Mouse (Mus musculus): ENCODE measurements at regions not wholly inside any gene's neighbourhood (a gene's known extent, or its start where the extent isn't known, plus 50 kb on each side); places are given as distances from the start of the nearest gene placed in this dataset.
A peak's percentile ranks its signal among the peaks of the same experiment; 100 is the strongest.

- Histone ChIP-seq H3K27me3 (ENCODE audit: control insufficient read depth, insufficient read depth, insufficient read length) (no peaks in the 10 kb centered on the region), H3K79me3 (ENCODE audit: low read depth) (no peaks in the 10 kb centered on the region), H3ac (ENCODE audit: control insufficient read depth, insufficient read length, low read depth) (no peak overlapping the region), H3K4me3 (ENCODE audit: insufficient read depth, poor library complexity, severe bottlenecking) (no peak overlapping the region), H3K36me3 (ENCODE audit: control insufficient read depth, insufficient read depth) (no peaks in the 10 kb centered on the region), H3K79me2 (ENCODE audit: control insufficient read depth, insufficient read depth) (no peaks in the 10 kb centered on the region)
- TF ChIP-seq FOSL1 (IDR thresholded peaks at IDR 0.05; ENCODE audit: insufficient read depth, low read length, poor library complexity, severe bottlenecking): no peak
- TF ChIP-seq MAX (IDR thresholded peaks at IDR 0.05): no peak
- TF ChIP-seq CEBPB (IDR thresholded peaks at IDR 0.05; ENCODE audit: low read depth): no peak
- no peak for TF ChIP-seq MYOD1 (IDR thresholded peaks at IDR 0.05; ENCODE audit: control insufficient read depth, insufficient read length, low read depth)
- no peak for TF ChIP-seq USF1 (IDR thresholded peaks at IDR 0.05; ENCODE audit: low read depth)
- no peak for TF ChIP-seq CTCF (IDR thresholded peaks at IDR 0.05; ENCODE audit: control insufficient read depth, insufficient read depth, insufficient read length)
- TF ChIP-seq MYOG (IDR thresholded peaks at IDR 0.05; ENCODE audit: control insufficient read depth, extremely low read depth, insufficient read length): no peak
Observed at GRCm38 (mm10) chr10:84058301-84058700, 335.6 kb downstream of the 1500009L16Rik start.

GRCm38 (mm10) chr10:84059646-84060491, 337.2 kb downstream of the 1500009L16Rik start:
- no peaks in the 10 kb centered on the region for H3K27me3 ChIP-seq (ENCODE audit: control insufficient read depth, insufficient read depth, insufficient read length)
- H3K4me3 ChIP-seq (ENCODE audit: insufficient read depth, poor library complexity, severe bottlenecking): no peak overlapping the region
- H3K36me3 ChIP-seq (ENCODE audit: control insufficient read depth, insufficient read depth): no peaks in the 10 kb centered on the region
- TF ChIP-seq USF1 (IDR thresholded peaks at IDR 0.05; ENCODE audit: low read depth): no peak
- no peak for TF ChIP-seq CEBPB (IDR thresholded peaks at IDR 0.05; ENCODE audit: low read depth)
- TF ChIP-seq CTCF (IDR thresholded peaks at IDR 0.05; ENCODE audit: control insufficient read depth, insufficient read depth, insufficient read length): no peak
- no peak for TF ChIP-seq MAX (IDR thresholded peaks at IDR 0.05)
- no peak overlapping the region for H3ac ChIP-seq (ENCODE audit: control insufficient read depth, insufficient read length, low read depth)
- H3K79me2 ChIP-seq (ENCODE audit: control insufficient read depth, insufficient read depth): no peaks in the 10 kb centered on the region
- H3K79me3 ChIP-seq (ENCODE audit: low read depth): no peaks in the 10 kb centered on the region

GRCm38 (mm10) chr10:84060492-84061218, 338.0 kb downstream of the 1500009L16Rik start:
- no peaks in the 10 kb centered on the region for H3K79me3 ChIP-seq (ENCODE audit: low read depth)
- H3K36me3 ChIP-seq (ENCODE audit: control insufficient read depth, insufficient read depth): no peaks in the 10 kb centered on the region
- no peak overlapping the region for H3K4me3 ChIP-seq (ENCODE audit: insufficient read depth, poor library complexity, severe bottlenecking)
- no peak for TF ChIP-seq CTCF (IDR thresholded peaks at IDR 0.05; ENCODE audit: control insufficient read depth, insufficient read depth, insufficient read length)
- TF ChIP-seq MYOG (IDR thresholded peaks at IDR 0.05; ENCODE audit: control insufficient read depth, extremely low read depth, insufficient read length): no peak
- TF ChIP-seq CEBPB (IDR thresholded peaks at IDR 0.05; ENCODE audit: low read depth): no peak
- TF ChIP-seq MAX (IDR thresholded peaks at IDR 0.05): no peak
- H3ac ChIP-seq (ENCODE audit: control insufficient read depth, insufficient read length, low read depth): no peak overlapping the region
- H3K79me2 ChIP-seq (ENCODE audit: control insufficient read depth, insufficient read depth): no peaks in the 10 kb centered on the region
- H3K27me3 ChIP-seq (ENCODE audit: control insufficient read depth, insufficient read depth, insufficient read length): no peaks in the 10 kb centered on the region

GRCm38 (mm10) chr10:84067052-84067650, 344.5 kb downstream of the 1500009L16Rik start:
- no peaks in the 10 kb centered on the region for H3K79me2 ChIP-seq (ENCODE audit: control insufficient read depth, insufficient read depth)
- no peaks in the 10 kb centered on the region for H3K79me3 ChIP-seq (ENCODE audit: low read depth)
- H3K4me3 ChIP-seq (ENCODE audit: insufficient read depth, poor library complexity, severe bottlenecking): no peak overlapping the region
- no peak overlapping the region for H3ac ChIP-seq (ENCODE audit: control insufficient read depth, insufficient read length, low read depth)
- TF ChIP-seq FOSL1 (IDR thresholded peaks at IDR 0.05; ENCODE audit: insufficient read depth, low read length, poor library complexity, severe bottlenecking) (no peak), MYOD1 (IDR thresholded peaks at IDR 0.05; ENCODE audit: control insufficient read depth, insufficient read length, low read depth) (peak; percentile 82)
- H3K36me3 ChIP-seq (ENCODE audit: control insufficient read depth, insufficient read depth): no peaks in the 10 kb centered on the region
- no peaks in the 10 kb centered on the region for H3K27me3 ChIP-seq (ENCODE audit: control insufficient read depth, insufficient read depth, insufficient read length)

- no peaks in the 10 kb centered on the region for H3K79me3 ChIP-seq (ENCODE audit: low read depth)
- no peaks in the 10 kb centered on the region for H3K36me3 ChIP-seq (ENCODE audit: control insufficient read depth, insufficient read depth)
- no peaks in the 10 kb centered on the region for H3K27me3 ChIP-seq (ENCODE audit: control insufficient read depth, insufficient read depth, insufficient read length)
- no peak overlapping the region for H3K4me3 ChIP-seq (ENCODE audit: insufficient read depth, poor library complexity, severe bottlenecking)
- no peaks in the 10 kb centered on the region for H3K79me2 ChIP-seq (ENCODE audit: control insufficient read depth, insufficient read depth)
- TF ChIP-seq CTCF (IDR thresholded peaks at IDR 0.05; ENCODE audit: control insufficient read depth, insufficient read depth, insufficient read length) (no peak), MYOD1 (IDR thresholded peaks at IDR 0.05; ENCODE audit: control insufficient read depth, insufficient read length, low read depth) (no peak), USF1 (IDR thresholded peaks at IDR 0.05; ENCODE audit: low read depth) (no peak), FOSL1 (IDR thresholded peaks at IDR 0.05; ENCODE audit: insufficient read depth, low read length, poor library complexity, severe bottlenecking) (no peak), CEBPB (IDR thresholded peaks at IDR 0.05; ENCODE audit: low read depth) (no peak), MAX (IDR thresholded peaks at IDR 0.05) (no peak), MYOG (IDR thresholded peaks at IDR 0.05; ENCODE audit: control insufficient read depth, extremely low read depth, insufficient read length) (no peak)
- no peak overlapping the region for H3ac ChIP-seq (ENCODE audit: control insufficient read depth, insufficient read length, low read depth)
Observed at GRCm38 (mm10) chr10:84069806-84070205, 347.1 kb downstream of the 1500009L16Rik start.
